Mouse (Mus musculus): ENCODE measurements around the gene Arhgef1. TPM values are rescaled to one million over a fixed set of nuclear protein-coding genes. Genes with fewer than 3 reads are reported as not detected.

Gene Arhgef1
- total and polyA plus RNA-seq, 3 experiments: 17.8 to 128 (median 37.8) TPM

DNA sequence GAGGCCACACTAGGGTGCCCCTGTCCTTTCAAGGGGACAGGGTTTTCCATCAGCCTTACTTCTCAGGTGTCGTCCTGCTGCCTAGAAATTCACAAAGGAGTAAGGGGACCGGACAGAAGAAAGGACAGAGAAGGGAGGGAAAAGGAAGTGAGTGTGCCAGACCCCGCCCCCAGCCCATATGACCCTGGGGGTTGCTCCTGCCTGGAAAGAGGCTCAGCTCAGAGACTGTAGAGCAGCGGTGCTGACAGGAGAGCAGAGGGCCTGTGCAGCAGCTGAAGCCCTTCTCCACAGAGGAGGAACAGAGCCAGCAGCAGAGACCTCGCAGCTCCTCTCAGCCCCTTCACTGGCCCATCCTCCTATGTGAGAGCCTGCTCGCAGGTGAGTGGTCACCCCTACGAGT is 49.0 kb upstream of the Arhgef1 start:
- DNase-seq (ENCODE audit: extremely low read depth): peak; percentile 50
- H3K9me3 ChIP-seq (replicated peaks; ENCODE audit: low read length): no peaks in the 10 kb centered on the region
- no peaks in the 10 kb centered on the region for H3K27me3 ChIP-seq (replicated peaks)
- dilution Hi-C loops (cut with MboI; ENCODE audit: extremely low pct_ligation_motif_present, extremely low pct_unique_long_range_greater_than_20kb, low sequenced_read_pairs): no loop called here
- no peaks in the 10 kb centered on the region for H3K79me2 ChIP-seq (replicated peaks; ENCODE audit: control insufficient read depth, extremely low read depth, insufficient read depth, poor library complexity, severe bottlenecking)
- peak overlapping the region; percentile 6 to 64 (median 16) for H3K4me3 ChIP-seq (replicated peaks in 1 of 3; ENCODE audit: low read depth in 2 of 3, low read length in 2 of 3, poor library complexity in 1 of 3)
- H3K36me3 ChIP-seq (replicated peaks in 1 of 2; ENCODE audit: control insufficient read depth in 1 of 2, insufficient read depth in 1 of 2, low read length in 1 of 2): no peaks in the 10 kb centered on the region
- in situ Hi-C loops (cut with MboI; ENCODE audit: low pct_ligation_motif_present, low pct_unique_long_range_greater_than_20kb, low sequenced_read_pairs): loop anchor here (10.0 kb wide), 1 partner anchor 51 kb away; the partner anchor contains the start of gene Arhgef1
- H3K4me2 ChIP-seq (ENCODE audit: insufficient read depth, low read depth, poor library complexity, severe bottlenecking): 0 out of 2 replicates have a peak overlapping the region, but pooled peaks have one; percentile 14
- no peak overlapping the region for H3K9ac ChIP-seq (ENCODE audit: insufficient read depth, low read depth)
- H3K27ac ChIP-seq (ENCODE audit: insufficient read depth, low read depth): peak overlapping the region; percentile 23; the same call in 1 of the 2 replicates
- H3K4me1 ChIP-seq (ENCODE audit: control insufficient read depth in 1 of 2, insufficient read depth in 2 of 2): peaks cover 12 to 36% of the 10 kb centered on the region in 2 experiments; a peak in 3 of 4 replicates
- no peak for TF ChIP-seq ZNF384 (IDR thresholded peaks at IDR 0.05; ENCODE audit: low read depth, low read length)
- no peak for TF ChIP-seq JUN (IDR thresholded peaks at IDR 0.05; ENCODE audit: insufficient read depth, low read depth, low read length)
- no peak for TF ChIP-seq E2F4 (IDR thresholded peaks at IDR 0.05; ENCODE audit: insufficient replicate concordance, low read depth, low read length)
- peak; percentile 32; the same call in 1 of the 2 replicates for TF ChIP-seq POLR2A (IDR thresholded peaks at IDR 0.05; ENCODE audit: low read depth, low read length)

DNA sequence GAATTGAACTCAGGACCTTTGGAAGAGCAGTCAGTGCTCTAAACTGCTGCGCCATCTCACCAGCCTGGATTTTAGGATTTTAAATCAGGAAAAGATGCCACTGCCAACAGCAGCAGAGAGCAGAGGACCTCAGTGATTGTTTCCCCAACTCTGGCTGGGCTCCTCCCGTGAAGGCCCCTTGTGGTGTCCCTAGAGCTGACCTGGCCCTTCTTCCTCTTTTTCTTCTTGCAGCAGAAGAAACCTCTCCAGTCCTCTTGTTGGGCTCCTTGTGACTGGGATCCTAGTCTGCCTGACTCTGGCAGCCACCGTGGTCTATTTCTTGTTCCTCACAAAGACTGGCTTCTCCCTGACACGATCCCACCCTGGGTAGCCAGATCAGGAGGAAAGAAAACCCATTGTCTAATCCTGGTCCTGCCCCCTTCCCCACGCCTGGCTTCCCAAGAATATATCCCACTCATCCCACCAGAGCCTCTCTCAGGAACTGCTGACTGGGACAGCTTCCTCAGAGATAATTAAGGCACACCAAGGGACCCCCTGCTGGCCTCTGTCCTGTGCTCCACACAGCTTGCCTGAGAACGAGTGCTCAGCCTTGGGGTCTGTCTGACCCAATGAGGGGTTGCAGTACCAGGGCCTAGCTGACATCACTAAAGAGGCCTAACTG is 46.1 kb upstream of the Arhgef1 start:
- no peak overlapping the region for H3K9ac ChIP-seq (ENCODE audit: insufficient read depth, low read depth)
- TF ChIP-seq E2F4 (IDR thresholded peaks at IDR 0.05; ENCODE audit: insufficient replicate concordance, low read depth, low read length) (no peak), TBP (conservative IDR thresholded peaks at IDR 0.05; ENCODE audit: low read depth, low read length) (no peak), NRF1 (IDR thresholded peaks at IDR 0.05; ENCODE audit: low read depth, low read length) (no peak), RCOR1 (conservative IDR thresholded peaks at IDR 0.05; ENCODE audit: low read depth, low read length) (no peak), EP300 (IDR thresholded peaks at IDR 0.05; ENCODE audit: low read length) (no peak), MYC (IDR thresholded peaks at IDR 0.05; ENCODE audit: low read depth, low read length) (no peak), CHD1 (IDR thresholded peaks at IDR 0.05; ENCODE audit: low read depth, low read length) (no peak), TCF12 (IDR thresholded peaks at IDR 0.05; ENCODE audit: low read depth, low read length) (no peak), ZKSCAN1 (IDR thresholded peaks at IDR 0.05; ENCODE audit: borderline replicate concordance, low read depth, low read length) (no peak), UBTF (IDR thresholded peaks at IDR 0.05; ENCODE audit: low read depth, low read length) (no peak), PAX5 (IDR thresholded peaks at IDR 0.05; ENCODE audit: low read length) (no peak), IRF4 (IDR thresholded peaks at IDR 0.05; ENCODE audit: low read depth, low read length) (no peak)
- H3K79me2 ChIP-seq (replicated peaks; ENCODE audit: control insufficient read depth, extremely low read depth, insufficient read depth, poor library complexity, severe bottlenecking): no peaks in the 10 kb centered on the region
- peaks cover 17% of the 10 kb centered on the region for H3K27me3 ChIP-seq (replicated peaks)
- H3K9me3 ChIP-seq (replicated peaks; ENCODE audit: low read length): peaks cover 2% of the 10 kb centered on the region
- H3K4me1 ChIP-seq (ENCODE audit: control insufficient read depth in 1 of 2, insufficient read depth in 2 of 2): peaks cover 6 to 27% of the 10 kb centered on the region in 2 experiments; a peak in 3 of 4 replicates
- no peak for DNase-seq (ENCODE audit: extremely low read depth)
- no peaks in the 10 kb centered on the region for H3K36me3 ChIP-seq (replicated peaks in 1 of 2; ENCODE audit: control insufficient read depth in 1 of 2, insufficient read depth in 1 of 2, low read length in 1 of 2)
- no peak overlapping the region for H3K27ac ChIP-seq (ENCODE audit: insufficient read depth, low read depth)
- H3K4me3 ChIP-seq (replicated peaks in 1 of 3; ENCODE audit: low read depth in 2 of 3, low read length in 2 of 3, poor library complexity in 1 of 3): no peak overlapping the region
- in situ Hi-C loops (cut with MboI; ENCODE audit: low pct_ligation_motif_present, low pct_unique_long_range_greater_than_20kb, low sequenced_read_pairs) (loop anchor here (10.0 kb wide), 1 partner anchor 48 kb away; the partner anchor contains the start of gene Arhgef1), dilution Hi-C loops (cut with MboI; ENCODE audit: extremely low pct_ligation_motif_present, extremely low pct_unique_long_range_greater_than_20kb, low sequenced_read_pairs) (no loop called here)
- H3K4me2 ChIP-seq (ENCODE audit: insufficient read depth, low read depth, poor library complexity, severe bottlenecking): no peak overlapping the region

All from CH12.LX (cell line).